Mouse (Mus musculus) mouse trophoblast stem cell (cell line): ENCODE results near the gene Tssk2.

Source experiments
- in situ Hi-C, 2 experiments: fragments of 300-500 bp; cut with MseI, MboI; formaldehyde crosslinking; loops; 2 replicates in 1 of 2; 3 replicates in 1 of 2; pipeline ENCODE4 v1.15.1; 2025

Gene Tssk2

DNA sequence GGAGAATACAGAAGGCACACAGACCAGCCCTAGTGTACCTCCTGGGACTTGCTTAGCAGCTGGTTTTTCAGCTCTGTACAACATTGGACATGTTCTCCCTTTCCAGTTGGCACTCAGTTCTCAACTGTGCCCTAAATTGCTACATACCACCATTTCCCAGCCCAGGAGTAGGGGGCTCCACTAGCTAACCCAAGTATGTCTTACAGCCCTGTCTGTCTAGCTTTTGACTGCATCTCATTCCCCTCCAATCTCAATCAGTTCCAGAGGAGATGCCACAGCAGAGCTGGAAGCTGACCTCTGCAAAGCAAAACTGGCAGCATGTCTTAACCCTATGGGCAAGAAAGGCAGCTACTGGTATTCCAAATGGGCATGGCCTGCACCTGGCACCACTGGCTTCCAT lies 2.3 kb upstream of the Tssk2 start:
- in situ Hi-C loops: no loop called here

DNA sequence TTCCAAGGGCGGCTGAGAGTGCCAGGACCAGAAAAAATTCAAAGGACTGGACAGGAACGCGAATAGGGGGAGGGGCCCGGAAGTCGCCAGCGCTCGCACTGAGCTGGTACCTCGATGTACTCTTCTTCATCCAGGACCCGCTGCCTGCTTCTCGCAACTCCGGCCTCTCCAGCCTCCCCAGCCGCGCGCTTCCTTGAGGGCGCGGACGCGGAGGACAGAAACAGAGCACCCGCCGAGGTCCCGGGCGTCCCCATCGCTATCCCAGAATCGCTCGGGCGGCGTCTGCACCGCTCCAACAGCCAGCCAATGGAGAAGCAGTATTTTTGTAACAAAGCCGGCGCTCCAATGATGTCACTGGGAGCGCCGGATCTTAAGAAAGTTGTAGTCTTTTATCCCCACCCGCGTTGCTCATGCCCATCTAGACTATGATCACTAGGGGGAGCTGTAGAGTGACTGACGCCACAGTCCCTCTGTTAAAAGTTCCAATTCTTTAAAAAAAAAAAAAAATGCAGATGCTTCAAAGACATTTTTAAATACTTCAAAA lies 12.7 kb downstream of the Tssk2 start, which contains the start of gene Ess2:
Gene Ess2 (minus strand): TSS at position 297 of the 544 bp plus-strand sequence.
- in situ Hi-C loops: no loop called here

DNA sequence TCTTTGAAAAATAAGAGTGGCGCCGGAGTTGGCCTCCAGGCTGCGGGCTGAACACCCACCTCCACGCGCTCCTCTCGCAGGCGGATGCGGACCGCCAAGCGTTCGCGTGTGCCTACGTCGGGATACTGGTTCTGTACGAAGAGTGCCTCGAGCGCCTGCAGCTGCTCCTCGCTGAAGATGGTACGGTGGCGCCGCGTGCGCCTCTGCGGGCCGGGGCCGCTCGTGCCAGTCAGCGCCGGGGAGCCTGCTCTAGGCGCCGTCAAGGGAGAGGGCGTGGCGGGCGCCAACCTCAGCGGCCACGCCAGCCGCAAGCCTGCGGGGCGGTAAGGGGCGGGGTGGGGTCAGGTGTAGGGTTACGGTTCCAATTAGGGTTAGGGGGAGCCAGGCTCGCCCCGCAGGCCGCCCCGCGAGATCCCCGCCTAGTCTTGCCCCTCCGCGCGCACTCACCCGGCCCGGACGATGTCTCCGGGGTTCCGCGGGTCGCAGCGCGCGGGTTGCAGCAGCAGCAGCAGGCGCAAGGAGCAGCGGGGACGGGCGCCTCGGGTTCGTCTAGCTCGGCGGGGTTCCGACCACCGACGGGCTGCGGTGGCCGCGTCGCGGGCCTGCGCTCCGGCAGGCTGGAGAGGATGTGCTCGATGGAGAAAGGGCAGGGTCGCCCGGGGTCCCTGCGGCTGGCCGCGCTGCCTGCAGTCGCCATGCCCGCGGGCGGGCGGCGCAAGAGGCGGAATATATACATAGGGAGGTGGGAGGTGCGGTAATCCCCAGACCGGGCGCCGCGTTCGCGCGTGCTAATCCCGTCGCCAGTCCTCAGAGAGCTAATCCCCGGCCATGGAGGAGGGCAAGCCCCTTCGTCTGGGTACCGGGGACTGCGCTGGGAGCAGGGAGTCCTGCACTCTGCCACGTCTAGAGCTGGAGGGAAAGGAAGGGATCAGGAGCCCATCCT lies 16.1 kb downstream of the Tssk2 start, which contains the start of gene Gsc2:
Gene Gsc2 (minus strand): TSS at position 753 of the 943 bp plus-strand sequence.
- in situ Hi-C loops: no loop called here

DNA sequence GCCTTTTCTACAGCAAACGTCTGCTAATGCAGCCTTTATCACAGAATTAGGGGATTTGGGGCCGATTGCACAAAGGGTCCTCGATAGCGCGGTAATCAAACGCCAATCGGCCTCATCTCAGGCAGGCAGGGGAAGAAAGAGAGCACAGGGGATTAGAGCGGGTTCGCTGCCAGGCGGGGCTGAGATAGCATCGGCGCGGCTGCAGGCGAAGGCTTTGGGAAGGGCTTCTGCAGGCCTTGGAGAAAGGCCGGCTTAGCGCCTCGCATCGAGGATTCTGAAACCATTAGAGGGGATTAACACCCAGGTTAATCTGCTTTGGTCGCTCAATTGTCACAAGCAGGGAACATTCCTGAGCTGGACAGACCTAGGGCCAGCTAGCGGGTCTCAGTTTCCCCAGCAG lies 22.1 kb downstream of the Tssk2 start:
- in situ Hi-C loops: no loop called here

DNA sequence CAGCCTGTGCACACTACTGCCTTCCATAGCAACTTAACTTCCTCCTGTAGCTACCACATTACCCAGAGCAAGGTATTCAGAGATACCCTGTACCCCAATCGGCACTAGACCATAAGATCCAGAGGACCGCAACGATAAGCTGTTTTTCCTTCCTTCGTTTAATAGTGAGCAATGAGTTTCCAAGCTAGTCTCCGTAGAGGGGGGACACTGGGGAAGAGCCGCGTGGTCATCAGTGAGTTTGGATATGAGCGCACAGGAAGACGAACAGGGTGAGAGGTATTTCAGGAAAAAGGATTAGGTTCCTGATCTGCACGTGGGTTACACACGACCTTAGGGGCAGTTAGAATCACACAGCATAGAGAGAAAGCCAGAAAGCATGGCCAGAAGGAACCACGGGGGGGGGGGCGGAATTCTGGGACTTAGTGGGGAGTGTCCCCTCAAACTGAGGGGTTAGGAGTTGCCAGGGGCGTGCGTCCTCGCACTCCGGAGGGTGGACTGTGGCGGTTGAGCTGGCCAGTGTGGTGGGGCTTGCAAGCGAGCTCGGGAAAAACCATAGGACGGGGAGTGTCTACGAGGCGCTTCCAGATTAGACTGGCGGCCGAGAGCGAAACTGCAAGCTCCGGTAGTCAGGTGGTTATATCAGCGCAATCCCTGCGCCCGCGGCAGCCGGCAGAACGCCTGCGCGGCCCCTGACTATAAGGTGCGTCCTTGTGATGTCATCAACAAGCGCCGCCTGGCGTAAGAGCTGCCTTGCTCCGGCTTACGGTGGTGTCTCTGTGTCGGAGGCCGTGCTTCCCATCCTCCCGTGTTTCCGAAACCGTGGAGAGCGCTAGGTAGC lies 23.1 kb downstream of the Tssk2 start:
- in situ Hi-C loops: no loop called here

DNA sequence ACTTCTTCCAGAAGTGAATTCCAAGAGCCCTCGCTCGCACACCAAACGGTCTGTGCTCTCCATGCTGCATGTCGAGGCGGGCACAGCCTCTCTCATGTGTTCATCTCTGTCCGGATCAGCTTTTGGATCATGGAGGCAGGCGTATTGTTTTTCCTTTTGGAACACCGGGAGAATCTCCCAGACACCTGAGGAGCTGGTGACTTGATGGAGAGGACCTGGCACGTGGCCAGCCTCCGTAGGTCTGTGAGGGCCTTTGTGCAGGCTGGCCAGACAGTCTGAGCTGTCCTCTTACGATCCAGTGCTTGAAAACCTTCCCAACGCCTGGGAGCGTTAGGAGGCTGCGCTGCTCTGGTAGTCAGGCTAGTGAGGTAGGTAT lies 23.7 kb downstream of the Tssk2 start:
- in situ Hi-C loops: no loop called here

DNA sequence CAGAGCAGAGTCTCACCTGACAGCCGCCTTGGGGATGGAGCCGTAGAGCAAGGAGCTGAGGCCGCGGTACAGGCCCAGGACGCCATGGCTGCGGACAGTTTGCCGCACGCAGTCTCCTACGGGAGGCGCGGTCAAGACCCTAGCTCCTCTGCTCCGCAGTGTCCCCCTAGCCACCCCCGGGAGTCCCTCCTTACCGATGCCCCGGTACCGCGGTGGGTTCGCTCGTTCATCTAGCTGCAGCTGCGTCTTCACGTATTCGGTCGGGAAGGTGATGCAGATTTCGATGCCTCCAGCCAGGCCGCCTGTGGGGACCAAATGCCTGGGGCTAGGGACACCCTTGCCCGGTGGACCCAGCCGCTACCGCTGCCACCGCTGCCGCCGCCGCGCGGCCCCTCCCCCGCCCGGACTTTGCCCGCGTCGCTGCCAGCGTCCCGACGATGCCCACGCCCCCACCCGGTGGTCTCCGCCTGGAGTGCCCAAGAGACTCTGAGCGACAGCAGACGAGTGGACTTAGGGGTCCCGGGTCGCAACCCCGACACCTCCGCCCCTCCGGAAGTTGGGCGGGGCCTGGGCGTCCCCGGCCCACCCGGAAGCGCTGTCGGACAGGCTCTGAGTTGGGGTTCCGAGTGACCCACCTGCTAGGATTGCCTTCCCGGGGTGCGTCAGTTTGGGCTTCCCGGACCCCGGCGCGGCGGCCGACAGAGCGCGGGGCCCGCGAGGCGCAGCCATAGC lies 29.1 kb downstream of the Tssk2 start:
- in situ Hi-C loops: no loop called here

DNA sequence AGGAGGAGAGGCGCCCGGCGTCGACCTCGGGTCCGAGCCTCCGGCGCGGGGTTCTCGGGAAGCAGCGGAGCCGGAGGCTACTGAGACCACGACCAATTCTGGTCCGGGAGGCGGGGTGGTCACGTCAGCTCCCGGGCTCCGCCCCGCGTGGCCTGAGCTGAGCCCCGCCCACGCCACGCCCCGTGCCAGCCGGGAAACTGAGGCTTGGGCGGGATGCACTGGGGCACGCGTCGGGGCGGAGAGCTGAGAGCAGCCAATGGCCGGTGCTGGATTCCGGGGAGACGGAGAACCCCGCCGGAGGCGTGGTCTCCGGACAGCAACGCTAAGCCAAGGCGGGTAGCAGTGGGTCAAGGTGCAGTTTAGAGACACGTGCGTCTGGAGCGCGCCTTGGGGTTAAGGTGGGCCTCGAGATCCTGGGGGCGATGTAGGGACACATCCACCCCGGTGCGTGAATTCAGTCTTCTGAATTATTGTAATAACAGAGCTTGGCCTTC lies 29.7 kb downstream of the Tssk2 start, which contains the start of gene Slc25a1:
Gene Slc25a1 (minus strand): TSS at position 133 of the 494 bp plus-strand sequence.
- in situ Hi-C loops: no loop called here

DNA sequence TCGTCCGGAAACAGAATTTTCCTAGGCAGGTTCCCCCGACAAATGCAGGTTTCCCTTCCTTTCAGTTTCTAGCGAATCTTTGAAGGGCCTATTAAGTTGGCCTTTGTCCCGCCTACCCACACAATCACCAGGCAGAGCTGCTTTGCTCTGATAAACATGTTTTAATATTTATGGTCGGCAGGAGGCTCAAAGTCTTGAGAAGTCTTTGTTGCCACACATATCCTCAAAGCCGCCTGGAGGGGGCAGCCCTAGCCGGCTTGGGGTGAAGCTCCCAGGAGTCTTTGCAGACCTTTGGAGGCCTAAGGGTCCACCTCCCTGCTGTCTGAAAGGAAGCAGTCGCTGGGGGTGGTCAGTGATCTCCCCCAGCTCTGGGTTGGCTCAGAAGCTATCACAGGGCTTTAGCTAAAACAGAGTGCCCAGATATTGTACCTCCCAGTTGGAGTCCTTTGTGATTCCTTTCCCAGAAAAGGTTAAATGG lies 30.2 kb downstream of the Tssk2 start:
- in situ Hi-C loops: no loop called here

DNA sequence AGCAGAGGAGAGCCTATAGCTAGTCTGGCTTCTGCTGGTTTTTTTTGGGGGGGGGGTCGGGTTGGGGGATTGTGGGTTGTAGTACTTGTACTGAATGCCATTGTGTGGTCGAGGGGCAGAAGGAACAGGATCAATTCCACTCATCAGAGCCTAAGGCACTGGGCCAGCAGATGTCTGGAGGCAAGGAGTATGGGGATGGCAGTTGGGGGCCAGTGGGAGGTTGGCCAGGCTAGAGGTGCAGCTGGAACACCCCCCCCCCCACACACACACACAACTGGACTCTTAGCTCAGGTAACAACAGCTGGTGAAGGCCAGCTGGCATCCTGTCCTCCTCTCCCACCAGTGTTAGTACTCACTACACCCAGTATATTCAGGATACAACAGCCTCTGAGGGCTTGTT lies 30.8 kb downstream of the Tssk2 start:
- in situ Hi-C loops: no loop called here

DNA sequence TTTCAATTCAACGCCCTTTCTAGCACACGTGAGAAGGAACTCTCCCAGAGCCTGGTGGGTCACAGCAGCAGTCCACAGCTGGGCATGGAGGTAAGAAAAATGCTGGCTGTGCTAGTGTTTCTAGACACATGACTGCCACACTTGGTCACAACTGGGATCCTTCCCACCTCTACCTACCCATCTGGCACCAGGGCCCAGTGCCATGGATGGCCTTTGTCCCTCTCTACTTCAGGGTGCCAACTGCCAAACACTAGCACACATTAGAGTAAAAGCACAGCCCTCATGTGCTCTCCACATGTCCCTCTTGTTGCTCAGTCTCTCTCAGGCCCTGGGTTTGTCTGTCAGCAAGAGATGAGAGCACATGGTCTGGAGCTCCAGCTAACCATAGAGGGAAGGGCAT lies 31.2 kb downstream of the Tssk2 start:
- in situ Hi-C loops: loop anchor here (5.0 to 10.0 kb wide), 2 partner anchors 113 to 115 kb away; no protein-coding TSS in a partner anchor

DNA sequence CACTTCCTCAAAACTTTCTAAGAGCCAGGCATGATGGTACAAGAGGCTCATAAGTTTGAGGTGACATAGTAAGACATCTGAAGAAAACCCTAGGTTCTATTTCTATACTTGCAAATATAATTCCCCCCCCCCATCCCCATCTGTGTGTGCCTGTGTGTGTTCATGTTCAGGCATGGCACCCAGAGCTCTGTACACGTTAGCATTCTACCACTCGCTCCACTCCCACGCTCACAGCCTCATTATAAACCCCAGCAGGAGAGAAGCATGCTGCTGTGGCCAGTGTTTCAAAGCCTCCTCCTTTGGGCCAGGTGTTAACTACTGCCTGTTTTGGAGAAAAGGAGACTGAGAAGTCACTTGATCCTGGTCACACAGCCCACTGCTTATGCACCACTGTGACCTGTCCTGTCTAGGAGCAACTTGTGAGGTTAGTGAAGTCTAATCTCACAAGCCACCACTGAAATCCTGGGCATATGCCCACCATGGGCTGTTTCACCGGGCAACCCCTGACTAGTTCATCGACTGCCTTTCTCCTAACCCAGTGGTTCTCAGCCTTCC lies 33.5 kb downstream of the Tssk2 start:
- in situ Hi-C loops: loop anchor here (5.0 to 10.0 kb wide), 2 partner anchors 110 to 113 kb away; no protein-coding TSS in a partner anchor

DNA sequence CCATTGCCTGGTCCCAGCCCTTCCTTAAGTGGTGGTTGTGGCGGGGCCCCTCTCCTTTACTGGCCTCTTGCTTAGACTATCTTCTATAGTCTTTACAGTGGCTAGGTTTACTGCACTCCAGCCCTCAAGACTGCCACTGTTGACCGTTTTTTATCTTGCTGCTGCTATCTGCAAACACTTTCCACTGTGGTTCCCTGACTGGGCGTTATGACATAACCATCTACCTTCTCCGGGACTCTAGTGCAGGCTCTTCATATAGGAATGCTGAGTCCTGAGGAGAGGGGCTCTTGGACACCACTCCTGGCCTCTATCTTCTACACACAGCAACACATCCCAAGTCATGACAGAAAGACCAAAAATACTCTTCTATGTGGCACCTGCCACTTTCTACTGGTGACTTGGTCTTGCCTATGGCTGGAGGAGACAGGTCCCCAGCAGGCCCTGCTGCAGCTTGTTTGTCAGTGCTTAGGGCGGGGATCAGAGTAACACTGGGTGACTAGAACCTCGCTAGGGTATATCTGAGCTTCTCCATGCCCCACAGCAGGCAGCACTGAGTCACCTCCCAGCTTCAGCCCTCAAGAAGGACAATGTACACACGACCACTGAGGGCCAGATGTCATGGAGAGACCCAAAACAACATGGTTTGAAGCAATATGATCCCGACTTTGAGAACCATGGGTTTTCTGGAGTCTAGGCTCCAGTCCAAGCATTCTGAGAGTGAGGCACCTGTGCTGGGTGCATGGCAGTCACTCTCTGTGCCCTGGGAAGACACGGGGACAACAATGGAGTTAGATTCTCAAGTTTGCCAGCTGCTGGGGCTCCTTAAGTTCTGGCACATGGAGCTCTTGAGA lies 35.4 kb downstream of the Tssk2 start:
- in situ Hi-C loops: loop anchor here (5.0 to 10.0 kb wide), 2 partner anchors 108 to 111 kb away; no protein-coding TSS in a partner anchor

DNA sequence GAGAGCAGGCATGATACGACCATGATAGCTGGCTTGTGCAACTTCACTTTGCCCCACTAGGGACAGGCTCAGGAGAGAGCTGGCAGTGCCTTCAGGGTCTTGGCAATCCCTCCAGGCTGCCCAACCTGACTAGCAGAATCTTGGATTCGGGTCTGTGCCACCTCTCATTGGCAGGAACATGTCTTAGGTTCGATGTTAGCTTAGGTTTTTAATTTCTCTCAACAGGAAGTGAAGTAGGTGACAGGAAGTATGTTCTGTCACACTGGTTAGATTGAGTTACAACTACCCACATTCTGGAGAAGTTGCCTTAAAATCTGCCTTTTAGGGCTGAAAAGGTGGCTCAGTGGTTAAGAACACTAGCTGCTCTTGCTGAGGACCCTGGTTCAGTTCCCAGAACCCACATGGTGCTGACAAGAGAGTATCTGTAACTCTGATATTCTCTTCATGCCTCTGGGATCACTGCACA lies 36.0 kb downstream of the Tssk2 start:
- in situ Hi-C loops: loop anchor here (5.0 to 10.0 kb wide), 2 partner anchors 108 to 110 kb away; no protein-coding TSS in a partner anchor

DNA sequence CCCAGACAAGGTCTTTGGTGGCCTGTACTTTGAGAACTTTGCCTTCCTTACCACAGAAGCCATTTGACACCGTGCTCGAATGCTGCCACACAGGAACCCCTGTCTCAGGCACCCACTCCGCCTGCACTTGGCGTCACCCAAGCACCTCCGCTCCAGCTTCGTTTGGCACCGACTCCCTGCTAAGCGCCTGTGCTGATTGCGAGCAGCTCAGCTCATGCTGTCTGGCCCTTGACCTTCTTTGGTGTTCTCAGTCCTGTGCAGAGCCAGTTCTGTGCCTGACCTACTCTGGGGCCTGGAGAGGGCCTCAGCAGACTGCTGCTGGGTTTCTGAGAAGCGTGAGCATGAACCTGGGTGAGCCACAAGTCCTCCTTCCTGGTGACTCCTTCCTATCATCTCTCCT lies 38.3 kb downstream of the Tssk2 start:
- in situ Hi-C loops: loop anchor here in 1 of 2 experiments (10.0 kb wide), 1 partner anchor 108 kb away; no protein-coding TSS in a partner anchor

DNA sequence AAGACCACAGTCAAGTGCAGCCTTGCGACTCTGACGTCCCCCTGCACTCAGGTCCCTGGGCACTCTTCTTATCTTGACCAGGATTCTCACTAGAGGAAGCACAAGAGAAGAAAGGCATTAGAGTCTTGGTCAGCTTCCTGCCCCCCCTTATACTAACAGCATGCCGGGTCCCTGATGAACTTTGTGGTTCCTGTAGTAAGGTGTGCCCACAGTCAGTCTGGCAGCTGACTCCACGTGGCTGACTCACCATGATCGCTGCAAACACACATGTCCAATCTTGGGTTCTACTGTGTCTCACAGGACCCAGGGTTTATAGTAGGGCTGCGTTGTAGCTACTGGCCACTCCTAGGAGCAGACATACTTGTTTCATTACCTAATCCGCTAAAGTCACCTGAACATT lies 39.8 kb downstream of the Tssk2 start:
- in situ Hi-C loops: loop anchor here in 1 of 2 experiments (10.0 kb wide), 1 partner anchor 107 kb away; no protein-coding TSS in a partner anchor

DNA sequence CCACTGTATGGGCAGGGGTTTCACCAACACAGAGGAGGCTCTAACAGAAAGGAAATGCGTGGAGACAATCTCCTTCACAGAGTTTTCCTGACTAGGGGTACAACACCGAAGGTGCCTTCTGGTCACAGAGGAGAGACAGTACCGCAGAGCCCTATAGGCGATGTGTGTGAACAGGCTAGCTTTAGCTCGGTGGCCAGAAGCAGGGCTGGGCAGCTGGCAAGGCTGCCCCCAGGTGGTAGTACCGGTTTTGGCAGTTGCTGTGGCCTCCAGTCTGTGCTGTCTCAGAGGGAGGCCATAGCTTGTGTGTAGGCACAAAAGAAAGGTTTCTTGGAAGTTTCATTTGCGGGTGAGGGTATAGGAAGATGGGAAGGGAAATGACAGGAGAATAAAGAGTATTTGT lies 40.4 kb downstream of the Tssk2 start:
- in situ Hi-C loops: loop anchor here in 1 of 2 experiments (10.0 kb wide), 1 partner anchor 106 kb away; no protein-coding TSS in a partner anchor

DNA sequence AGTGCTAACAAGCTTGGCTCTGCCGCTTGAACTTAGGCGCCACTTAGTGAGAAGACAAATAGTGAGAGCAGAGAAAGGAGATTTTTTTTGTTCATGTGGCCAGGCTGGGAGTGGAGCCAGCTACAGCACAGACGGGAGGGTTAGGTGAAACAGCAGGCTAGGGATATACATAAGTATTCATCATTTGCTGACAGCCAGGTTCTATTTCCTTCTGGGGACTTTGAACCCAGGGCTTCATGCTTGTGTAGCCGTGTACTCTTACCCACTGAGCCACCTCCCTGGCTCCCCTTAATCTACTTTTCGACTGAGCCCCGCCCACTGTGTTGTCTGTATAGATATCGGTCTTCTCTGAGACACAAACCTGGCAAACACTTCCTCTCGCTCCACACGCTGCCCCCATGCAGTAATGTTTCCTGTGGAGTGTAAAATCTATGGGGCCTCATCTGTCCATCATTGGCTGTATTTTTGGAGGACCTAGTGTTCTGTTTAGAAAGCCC lies 40.9 kb downstream of the Tssk2 start:
- in situ Hi-C loops: loop anchor here in 1 of 2 experiments (10.0 kb wide), 1 partner anchor 105 kb away; no protein-coding TSS in a partner anchor

DNA sequence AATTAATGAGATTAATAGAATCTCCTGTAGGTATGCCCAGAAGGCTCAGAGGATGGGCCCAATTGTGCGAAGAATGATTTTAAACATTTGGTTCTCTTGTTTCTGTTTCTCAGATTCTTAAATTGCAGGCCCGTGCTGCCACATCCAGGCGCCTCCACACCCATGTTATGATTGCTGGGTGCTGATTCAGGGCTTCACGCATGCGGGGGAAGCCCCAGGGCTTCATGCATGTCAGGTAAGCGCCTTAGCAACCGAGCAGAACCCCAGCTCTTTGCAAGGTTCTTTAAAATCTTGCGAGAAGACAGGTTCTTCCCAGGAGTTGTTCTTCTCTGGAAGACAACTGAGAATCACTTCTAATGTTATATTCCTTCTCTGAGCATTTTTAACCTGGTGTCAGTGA lies 45.0 kb downstream of the Tssk2 start:
- in situ Hi-C loops: no loop called here
